Mouse (Mus musculus): ENCODE results near the gene Ucp3. TPM values are rescaled to one million over a fixed set of nuclear protein-coding genes. Genes with fewer than 3 reads are reported as not detected.

The Ucp3 gene
- polyA plus RNA-seq, 1 experiment from 2014 or later, result not detected

GRCm38 (mm10) chr7:100503076-100503475 lies 30.3 kb downstream of the Ucp3 start:
- Histone ChIP-seq H3K4me3 (no peak overlapping the region), H3K4me2 (no peak overlapping the region), H3K9me3 (replicated peaks) (no peaks in the 10 kb centered on the region), H3K4me1 (no peaks in the 10 kb centered on the region), H3K27ac (no peak overlapping the region), H3K27me3 (no peaks in the 10 kb centered on the region), H3K9ac (no peak overlapping the region), H3K36me3 (ENCODE audit: poor library complexity, severe bottlenecking) (0 out of 2 replicates have a peak, but pooled peaks cover 2% of the 10 kb centered on the region)
- 92% methylated on average over 5 of the region's 5 CpGs for WGBS
- ATAC-seq, result no peak

- Histone ChIP-seq H3K9me3 (replicated peaks) (no peaks in the 10 kb centered on the region), H3K36me3 (ENCODE audit: poor library complexity, severe bottlenecking) (no peaks in the 10 kb centered on the region), H3K27me3 (no peaks in the 10 kb centered on the region), H3K9ac (no peak overlapping the region), H3K4me3 (no peak overlapping the region), H3K4me2 (no peak overlapping the region), H3K4me1 (no peaks in the 10 kb centered on the region), H3K27ac (no peak overlapping the region)
- ATAC-seq, result no peak
- WGBS, result 86% methylated on average over 13 of the region's 13 CpGs
These were observed 32.1 kb downstream of the Ucp3 start for GRCm38 (mm10) chr7:100504740-100505487.

GRCm38 (mm10) chr7:100506494-100506893 lies 33.7 kb downstream of the Ucp3 start:
- Histone ChIP-seq H3K36me3 (ENCODE audit: poor library complexity, severe bottlenecking) (no peaks in the 10 kb centered on the region), H3K9me3 (replicated peaks) (no peaks in the 10 kb centered on the region), H3K4me2 (no peak overlapping the region), H3K9ac (no peak overlapping the region), H3K4me1 (no peaks in the 10 kb centered on the region), H3K27me3 (no peaks in the 10 kb centered on the region), H3K27ac (no peak overlapping the region), H3K4me3 (no peak overlapping the region)
- WGBS, result 71% methylated on average over 4 of the region's 4 CpGs
- ATAC-seq, result no peak

- WGBS, result 85% methylated on average over 3 of the region's 3 CpGs
- H3K36me3 ChIP-seq (ENCODE audit: poor library complexity, severe bottlenecking), result no peaks in the 10 kb centered on the region
- no peak overlapping the region for H3K9ac ChIP-seq
- no peaks in the 10 kb centered on the region for H3K27me3 ChIP-seq
- no peaks in the 10 kb centered on the region for H3K4me1 ChIP-seq
- no peak for ATAC-seq
- H3K27ac ChIP-seq, result no peak overlapping the region
- no peak overlapping the region for H3K4me2 ChIP-seq
- H3K9me3 ChIP-seq (replicated peaks), result no peaks in the 10 kb centered on the region
- H3K4me3 ChIP-seq, result no peak overlapping the region
These were observed 35.9 kb downstream of the Ucp3 start for GRCm38 (mm10) chr7:100508670-100509069.

GRCm38 (mm10) chr7:100511602-100512001 lies 38.8 kb downstream of the Ucp3 start:
- no peaks in the 10 kb centered on the region for H3K9me3 ChIP-seq (replicated peaks)
- no peak overlapping the region for H3K27ac ChIP-seq
- ATAC-seq, result no peak
- no peaks in the 10 kb centered on the region for H3K4me1 ChIP-seq
- 86% methylated on average over 8 of the region's 8 CpGs for WGBS
- H3K9ac ChIP-seq, result no peak overlapping the region
- no peaks in the 10 kb centered on the region for H3K27me3 ChIP-seq
- no peak overlapping the region for H3K4me2 ChIP-seq
- H3K4me3 ChIP-seq, result no peak overlapping the region
- H3K36me3 ChIP-seq (ENCODE audit: poor library complexity, severe bottlenecking), result no peaks in the 10 kb centered on the region

GRCm38 (mm10) chr7:100514573-100514972 lies 41.8 kb downstream of the Ucp3 start, which contains the start of gene Dnajb13:
TSS of gene Dnajb13 (minus strand) at chr7:100514960.
- no peak for ATAC-seq
- H3K27ac ChIP-seq, result no peak within 1 kb of the TSS

GRCm38 (mm10) chr7:100520204-100520603 lies 47.4 kb downstream of the Ucp3 start:
- Histone ChIP-seq H3K9me3 (replicated peaks) (no peaks in the 10 kb centered on the region), H3K4me3 (no peak overlapping the region), H3K36me3 (ENCODE audit: poor library complexity, severe bottlenecking) (no peaks in the 10 kb centered on the region), H3K27me3 (no peaks in the 10 kb centered on the region), H3K4me2 (no peak overlapping the region), H3K9ac (no peak overlapping the region), H3K27ac (no peak overlapping the region), H3K4me1 (no peaks in the 10 kb centered on the region)
- WGBS, result 66% methylated on average over 7 of the region's 7 CpGs
- ATAC-seq, result 0 out of 2 replicates have a peak, but pooled peaks have one; percentile 13

More at GRCm38 (mm10) chr7:100514573-100514972, 41.8 kb downstream of the Ucp3 start, which contains the start of gene Dnajb13:
- Histone ChIP-seq H3K9me3 (replicated peaks) (no peaks in the 10 kb centered on the region), H3K27me3 (no peaks in the 10 kb centered on the region), H3K4me3 (no peak within 1 kb of the TSS), H3K4me2 (peak within 1 kb of the TSS; percentile 16; the same call in 1 of the 2 replicates), H3K9ac (no peak within 1 kb of the TSS), H3K36me3 (ENCODE audit: poor library complexity, severe bottlenecking) (no peaks in the 10 kb centered on the region), H3K4me1 (no peaks in the 10 kb centered on the region)
- WGBS, result 49% methylated on average over 11 of the region's 11 CpGs

- no peak overlapping the region for H3K4me2 ChIP-seq
- 24% methylated on average over 10 of the region's 10 CpGs for WGBS
- peak; percentile 41; the same call in 1 of the 2 replicates for ATAC-seq
- H3K27me3 ChIP-seq, result no peaks in the 10 kb centered on the region
- no peak overlapping the region for H3K9ac ChIP-seq
- no peaks in the 10 kb centered on the region for H3K36me3 ChIP-seq (ENCODE audit: poor library complexity, severe bottlenecking)
- no peaks in the 10 kb centered on the region for H3K4me1 ChIP-seq
- no peak overlapping the region for H3K27ac ChIP-seq
- no peaks in the 10 kb centered on the region for H3K9me3 ChIP-seq (replicated peaks)
- H3K4me3 ChIP-seq, result no peak overlapping the region
These were observed 48.0 kb downstream of the Ucp3 start for GRCm38 (mm10) chr7:100520663-100521285.

- no peak for ATAC-seq
- Histone ChIP-seq H3K4me2 (no peak overlapping the region), H3K36me3 (ENCODE audit: poor library complexity, severe bottlenecking) (no peaks in the 10 kb centered on the region), H3K4me3 (no peak overlapping the region), H3K9ac (no peak overlapping the region), H3K27me3 (no peaks in the 10 kb centered on the region), H3K27ac (no peak overlapping the region), H3K9me3 (replicated peaks) (no peaks in the 10 kb centered on the region), H3K4me1 (no peaks in the 10 kb centered on the region)
- 68% methylated on average over 3 of the region's 3 CpGs for WGBS
These were observed 49.4 kb downstream of the Ucp3 start for GRCm38 (mm10) chr7:100522222-100522621.

- no peak for ATAC-seq
- WGBS, result 79% methylated on average over 8 of the region's 8 CpGs
- Histone ChIP-seq H3K4me3 (no peak overlapping the region), H3K4me2 (no peak overlapping the region), H3K4me1 (no peaks in the 10 kb centered on the region), H3K27me3 (no peaks in the 10 kb centered on the region), H3K9me3 (replicated peaks) (no peaks in the 10 kb centered on the region), H3K27ac (no peak overlapping the region), H3K9ac (no peak overlapping the region), H3K36me3 (ENCODE audit: poor library complexity, severe bottlenecking) (no peaks in the 10 kb centered on the region)
These were observed 51.9 kb downstream of the Ucp3 start for GRCm38 (mm10) chr7:100524669-100525068.

- WGBS, result 96% methylated on average over 5 of the region's 5 CpGs
- Histone ChIP-seq H3K9ac (no peak overlapping the region), H3K4me1 (no peaks in the 10 kb centered on the region), H3K27me3 (no peaks in the 10 kb centered on the region), H3K4me3 (no peak overlapping the region), H3K9me3 (replicated peaks) (no peaks in the 10 kb centered on the region), H3K4me2 (no peak overlapping the region), H3K27ac (no peak overlapping the region), H3K36me3 (ENCODE audit: poor library complexity, severe bottlenecking) (no peaks in the 10 kb centered on the region)
- no peak for ATAC-seq
These were observed 58.0 kb downstream of the Ucp3 start for GRCm38 (mm10) chr7:100530766-100531165.

- 84% methylated on average over 2 of the region's 2 CpGs for WGBS
These were observed 60.7 kb downstream of the Ucp3 start for GRCm38 (mm10) chr7:100533503-100533902.

More at GRCm38 (mm10) chr7:100533503-100533902, 60.7 kb downstream of the Ucp3 start:
- H3K4me1 ChIP-seq, result peaks cover 11% of the 10 kb centered on the region
- no peak for ATAC-seq
- H3K9me3 ChIP-seq (replicated peaks), result no peaks in the 10 kb centered on the region
- no peak overlapping the region for H3K4me3 ChIP-seq
- H3K27ac ChIP-seq, result no peak overlapping the region
- H3K9ac ChIP-seq, result no peak overlapping the region
- H3K27me3 ChIP-seq, result no peaks in the 10 kb centered on the region
- no peak overlapping the region for H3K4me2 ChIP-seq
- H3K36me3 ChIP-seq (ENCODE audit: poor library complexity, severe bottlenecking), result no peaks in the 10 kb centered on the region
